Mouse (Mus musculus) bone marrow macrophage, adult 2 months (primary cell): ENCODE data around the gene Emsy.

Source experiments
- CTCF ChIP-seq: IDR thresholded peaks from 2 replicates; pipeline ENCODE4 v1.5.1; 2012; ENCODE audit warnings: low read depth, mild to moderate bottlenecking, low read length, moderate library complexity
- POLR2A ChIP-seq: IDR thresholded peaks from 2 replicates; pipeline ENCODE4 v1.6.1; 2012; ENCODE audit warnings: mild to moderate bottlenecking, low read depth, low read length, borderline replicate concordance

- TF ChIP-seq CTCF (no peak), POLR2A (no peak)
Measured at GRCm38 (mm10) chr7:98644238-98644637, 12.3 kb downstream of the Emsy start.
